Mouse (Mus musculus) bone marrow macrophage, adult 2 months (primary cell): ENCODE results near the gene Fam228a.

Experiments used
- CTCF ChIP-seq: IDR thresholded peaks from 2 replicates; pipeline ENCODE4 v1.5.1; 2012; ENCODE audit warnings: low read depth, mild to moderate bottlenecking, low read length, moderate library complexity
- POLR2A ChIP-seq: IDR thresholded peaks from 2 replicates; pipeline ENCODE4 v1.6.1; 2012; ENCODE audit warnings: mild to moderate bottlenecking, low read depth, low read length, borderline replicate concordance

DNA sequence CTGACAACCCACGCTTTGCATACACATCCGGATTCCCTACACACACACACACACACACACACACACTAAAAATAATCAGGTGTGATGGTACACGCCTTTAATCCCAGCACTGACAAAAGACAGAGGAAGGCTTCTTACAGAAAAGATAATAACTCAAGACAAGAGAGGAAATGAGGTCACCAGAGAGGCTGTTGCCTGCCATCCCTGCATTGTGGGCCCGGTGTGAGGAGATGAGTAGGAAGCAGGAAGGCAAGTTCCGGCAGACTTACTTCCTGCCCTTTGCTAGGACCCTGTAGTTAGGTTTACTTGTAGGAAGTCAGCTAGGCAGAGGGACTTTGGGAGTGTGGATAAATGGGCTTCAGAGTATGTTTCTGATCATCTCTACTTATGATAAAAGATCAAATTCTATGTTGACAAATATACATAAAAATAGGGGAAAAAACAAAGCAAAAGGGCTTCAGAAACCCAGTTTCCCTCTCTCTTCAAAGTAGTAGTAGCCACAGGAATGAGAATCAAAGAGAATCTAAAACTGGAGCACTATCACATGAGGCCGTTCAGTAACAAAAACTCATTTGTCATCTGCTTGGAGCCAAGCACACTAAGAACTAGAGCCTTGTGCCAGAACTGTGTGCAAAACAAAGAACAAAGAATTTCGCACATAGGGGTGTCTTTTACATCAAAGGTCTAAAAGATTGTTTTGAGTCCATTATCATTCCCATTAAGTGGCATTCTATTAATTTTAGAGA is 73.1 kb downstream of the Fam228a start:
- no peak for TF ChIP-seq POLR2A
- no peak for TF ChIP-seq CTCF
